Mouse (Mus musculus) heart, postnatal 14 days (tissue): ENCODE measurements around the gene Milr1. TPM values are rescaled to one million over a fixed set of nuclear protein-coding genes. Genes with fewer than 3 reads are reported as not detected.
A peak's percentile ranks its signal among the peaks of the same experiment; 100 is the strongest.
"Not testable (repeated sequence)": the region's sequence is repeated elsewhere in the genome, so short reads cannot be mapped to it uniquely, and the experiment has no call there.

Experiments used
- DNase-seq, 2 experiments: peaks; one replicate each; pipeline ENCODE4 v3.0.0; 2021 to 2022
- intact Hi-C: fragments of 180-260 bp; cut with DNase I; formaldehyde crosslinking; loops from one replicate; pipeline ENCODE4 v1.15.1; 2025
- total RNA-seq, 2 experiments: library from RNA; stranded (reverse); gene quantifications; 2 replicates each; pipeline ENCODE4 v1.2.3; 2021

Milr1 gene
- total RNA-seq, 2 experiments from 2014 or later = 1.3 to 1.4 TPM

DNA sequence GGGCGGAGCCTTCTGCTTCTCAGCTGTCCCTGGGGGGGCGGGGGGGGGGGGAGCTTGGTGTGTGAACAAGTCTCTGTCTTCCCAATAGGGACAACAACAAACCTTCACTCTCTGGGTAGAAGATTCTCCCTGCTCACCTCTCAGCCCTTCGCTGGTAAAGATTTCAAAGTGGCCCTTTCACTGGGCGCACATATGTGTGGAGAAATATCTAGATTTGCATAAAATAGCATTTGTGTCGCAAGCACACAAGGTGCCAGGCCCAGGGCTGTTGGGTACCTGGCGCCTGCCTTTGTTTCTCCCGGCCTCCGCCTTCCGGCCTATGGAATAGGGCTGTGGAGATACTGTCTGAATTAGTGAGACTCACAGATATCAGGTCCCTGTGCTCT is 11.8 kb downstream of the Milr1 start:
- intact Hi-C loops = no loop called here
- DNase-seq = no peak

DNA sequence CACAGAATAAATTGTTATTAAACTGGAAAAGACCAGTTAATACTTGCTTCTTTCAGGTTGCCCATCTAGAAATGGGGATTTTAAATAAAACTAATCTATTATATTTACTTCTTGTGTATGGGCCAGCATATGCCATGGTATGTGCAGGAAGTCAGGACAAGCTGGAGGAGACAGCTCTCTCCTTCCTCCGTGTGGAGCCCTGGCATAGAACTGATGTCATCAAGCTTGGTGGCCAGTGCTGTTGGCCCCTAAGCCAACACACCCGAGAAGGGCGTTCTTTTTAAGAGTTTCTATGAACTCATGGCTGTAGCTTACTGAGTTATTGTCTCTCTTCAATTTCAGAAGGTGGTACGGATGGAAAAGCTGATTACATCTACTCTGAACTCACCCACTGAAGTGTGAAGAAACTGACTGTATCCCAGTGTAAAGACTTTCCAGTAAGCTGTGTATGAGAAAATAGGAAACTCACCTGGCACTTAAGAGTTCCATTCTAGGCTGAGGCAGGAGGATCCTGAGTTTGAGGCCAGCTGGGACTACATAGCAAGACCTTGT is 15.7 kb downstream of the Milr1 start:
- DNase-seq = no peak
- intact Hi-C loops = no loop called here

DNA sequence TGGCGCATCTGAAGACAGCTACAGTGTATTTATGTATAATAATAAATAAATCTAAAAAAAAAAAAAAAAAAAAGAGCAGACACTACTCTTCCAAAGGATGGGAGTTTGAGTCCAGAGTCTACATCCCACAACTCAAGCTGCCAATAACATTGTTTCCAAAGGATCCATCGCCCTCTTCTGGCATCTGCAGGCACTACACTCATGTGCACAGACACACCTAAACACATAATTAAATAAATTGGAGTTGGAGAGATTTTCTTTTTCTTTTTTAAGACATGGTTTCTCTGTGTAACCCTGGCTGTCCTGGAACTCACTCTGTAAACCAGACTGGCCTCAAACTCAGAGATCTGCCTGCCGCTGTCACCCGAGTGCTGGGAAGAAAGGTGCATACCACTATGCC is 16.5 kb downstream of the Milr1 start:
- intact Hi-C loops = no loop called here
- DNase-seq = no peak

DNA sequence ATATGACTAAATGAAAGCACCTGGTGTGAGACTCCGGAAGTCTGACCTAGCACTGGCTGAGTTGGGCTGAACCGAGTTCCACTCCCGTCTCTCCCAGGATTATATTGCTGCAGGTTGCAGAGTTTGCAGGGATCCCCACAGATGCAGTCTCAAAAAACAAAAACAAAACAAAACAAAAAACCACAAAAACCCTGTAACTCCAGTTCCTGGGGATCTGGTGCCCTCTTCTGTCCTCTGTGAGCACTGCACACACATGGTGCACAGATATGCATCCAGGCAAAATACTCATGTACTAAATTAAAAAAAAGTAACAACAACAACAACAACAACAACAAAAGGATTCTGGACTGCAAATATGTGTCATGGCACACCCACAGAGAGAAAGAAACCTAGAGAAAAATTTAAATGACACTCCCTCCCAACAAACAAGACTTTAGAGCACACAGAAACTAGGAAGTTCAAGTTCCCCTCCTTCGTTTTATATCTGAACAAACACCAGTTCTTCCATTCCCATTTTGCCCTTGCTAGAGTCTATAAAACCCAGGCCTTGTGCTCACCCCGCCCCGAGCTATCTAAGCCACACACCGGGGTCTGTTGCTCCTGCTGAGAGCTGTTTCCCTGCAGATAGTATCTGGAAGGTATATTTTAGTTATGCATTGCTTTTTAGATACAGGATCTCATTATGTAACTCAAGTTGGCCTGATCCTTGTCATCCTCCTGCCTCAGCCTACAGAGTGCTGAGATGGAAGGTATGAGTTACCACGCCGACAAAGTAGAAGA is 19.4 kb downstream of the Milr1 start:
- no peak for DNase-seq
- intact Hi-C loops = no loop called here

DNA sequence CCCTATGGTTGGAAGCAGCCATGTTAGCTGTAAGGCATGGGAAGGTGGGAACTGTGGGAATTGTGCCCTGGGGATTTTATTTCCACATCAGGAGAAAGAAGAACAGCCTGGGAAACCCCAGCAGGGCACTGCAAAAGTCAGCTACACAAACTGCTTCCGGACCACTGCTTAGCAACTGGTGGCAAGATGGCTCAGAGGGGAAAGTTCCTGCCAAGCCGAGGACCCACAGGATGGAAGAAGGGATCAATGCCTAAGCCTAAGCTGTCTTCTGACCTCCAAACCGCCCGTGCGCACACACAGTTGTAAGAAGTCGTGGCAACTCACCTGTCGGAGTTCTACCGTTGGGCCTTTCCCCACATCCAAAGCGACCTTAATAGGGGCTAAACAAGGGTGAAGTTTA is 22.0 kb downstream of the Milr1 start:
- intact Hi-C loops = no loop called here

DNA sequence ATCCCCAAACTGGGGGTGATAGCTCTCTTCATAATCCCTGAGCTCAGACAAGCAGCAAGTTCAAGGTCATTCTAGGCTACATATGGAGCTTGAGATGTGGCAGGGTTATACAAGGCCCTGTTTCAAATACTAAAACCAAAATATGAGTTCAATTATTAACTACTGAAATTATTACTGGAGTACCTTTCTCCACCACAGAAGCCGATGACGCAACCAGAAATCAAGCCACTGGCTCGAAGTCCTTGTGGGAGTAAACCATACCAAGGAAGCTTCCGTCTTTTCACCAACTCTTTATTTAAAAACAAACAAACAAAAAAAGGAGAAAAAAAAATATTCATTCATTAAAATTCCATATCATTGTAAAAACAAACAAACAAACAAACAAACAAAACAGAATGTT is 25.9 kb downstream of the Milr1 start:
- intact Hi-C loops = no loop called here
- DNase-seq = no peak

More for the DNA sequence above, 22.0 kb downstream of the Milr1 start:
- DNase-seq = no peak

DNA sequence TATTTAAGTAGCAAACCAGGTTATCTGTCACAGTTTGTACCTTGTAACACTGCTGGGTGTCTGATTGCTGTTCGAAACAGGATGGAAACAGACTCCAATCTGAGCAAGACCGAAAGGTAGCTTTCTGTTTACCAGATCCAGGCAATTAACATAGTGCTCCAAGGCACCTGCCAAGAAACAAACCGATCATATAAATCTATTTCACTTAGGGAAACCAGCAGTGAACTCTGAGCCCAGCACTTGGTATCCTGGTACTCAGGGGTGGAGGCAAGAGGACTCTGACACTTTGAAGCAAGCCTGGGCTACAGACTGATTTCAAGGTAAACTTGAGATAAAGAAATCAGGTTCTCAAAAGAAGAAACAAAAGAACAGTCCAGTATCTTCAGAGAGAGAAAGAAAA is 26.4 kb downstream of the Milr1 start:
- intact Hi-C loops = no loop called here

DNA sequence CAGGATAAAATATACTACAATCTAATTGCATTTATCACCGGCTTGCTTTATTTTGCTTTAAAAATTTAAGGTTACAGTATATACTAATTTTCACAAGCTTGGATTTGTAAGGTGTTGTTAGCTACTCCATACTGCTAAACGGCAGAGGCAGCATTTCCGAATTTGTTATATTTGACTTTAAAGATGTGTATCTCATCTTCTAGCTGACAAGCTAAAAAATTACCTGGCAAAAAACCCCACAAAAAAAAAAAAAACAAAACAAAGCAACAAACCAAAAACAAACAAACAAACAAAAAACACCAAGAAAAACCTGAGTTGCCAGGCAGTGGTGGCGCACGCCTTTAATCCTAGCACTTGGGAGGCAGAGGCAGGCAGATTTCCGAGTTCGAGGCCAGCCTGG is 27.1 kb downstream of the Milr1 start:
- intact Hi-C loops = no loop called here

More for the DNA sequence above, 26.4 kb downstream of the Milr1 start:
- DNase-seq = no peak

DNA sequence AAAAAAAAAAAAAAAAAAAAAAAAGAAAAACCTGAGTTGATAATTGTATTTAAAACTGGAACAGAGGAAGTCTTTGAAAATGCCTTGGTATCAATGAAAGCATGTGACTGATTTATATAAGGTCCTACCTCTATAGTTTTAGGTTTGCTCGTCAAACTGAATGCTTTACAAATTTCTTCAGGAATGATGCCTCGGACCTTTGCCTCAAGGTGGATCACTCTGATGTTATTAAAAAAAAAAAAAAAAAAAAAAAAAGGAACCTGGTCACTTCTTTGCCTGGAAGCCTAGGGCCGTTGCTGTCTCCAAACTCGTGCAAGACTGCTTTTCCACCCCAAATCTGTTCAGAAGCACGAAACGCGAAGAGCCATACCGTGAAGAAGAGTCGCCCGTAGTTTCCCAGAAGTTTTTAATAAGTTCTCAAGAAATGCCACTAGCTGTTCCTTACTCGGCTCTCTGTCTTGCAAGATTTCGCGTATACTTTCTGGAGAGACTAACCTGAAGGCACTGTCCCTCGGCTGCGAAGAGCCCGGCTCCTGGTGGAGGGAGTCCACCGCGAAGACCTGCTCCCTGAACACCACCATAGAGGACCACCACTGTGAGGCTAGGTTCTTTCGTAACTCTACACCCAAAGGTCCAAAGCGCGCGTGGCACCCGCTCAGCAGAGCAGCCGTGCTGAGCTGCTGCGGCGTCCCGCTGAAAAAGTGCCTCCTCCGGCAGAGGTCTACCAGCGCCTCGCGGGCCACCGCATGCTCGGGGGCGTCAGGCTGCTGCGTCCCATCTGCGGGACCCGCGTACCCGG is 27.8 kb downstream of the Milr1 start:
- intact Hi-C loops = no loop called here
- DNase-seq = no peak

More for the DNA sequence above, 27.1 kb downstream of the Milr1 start:
- no peak for DNase-seq

DNA sequence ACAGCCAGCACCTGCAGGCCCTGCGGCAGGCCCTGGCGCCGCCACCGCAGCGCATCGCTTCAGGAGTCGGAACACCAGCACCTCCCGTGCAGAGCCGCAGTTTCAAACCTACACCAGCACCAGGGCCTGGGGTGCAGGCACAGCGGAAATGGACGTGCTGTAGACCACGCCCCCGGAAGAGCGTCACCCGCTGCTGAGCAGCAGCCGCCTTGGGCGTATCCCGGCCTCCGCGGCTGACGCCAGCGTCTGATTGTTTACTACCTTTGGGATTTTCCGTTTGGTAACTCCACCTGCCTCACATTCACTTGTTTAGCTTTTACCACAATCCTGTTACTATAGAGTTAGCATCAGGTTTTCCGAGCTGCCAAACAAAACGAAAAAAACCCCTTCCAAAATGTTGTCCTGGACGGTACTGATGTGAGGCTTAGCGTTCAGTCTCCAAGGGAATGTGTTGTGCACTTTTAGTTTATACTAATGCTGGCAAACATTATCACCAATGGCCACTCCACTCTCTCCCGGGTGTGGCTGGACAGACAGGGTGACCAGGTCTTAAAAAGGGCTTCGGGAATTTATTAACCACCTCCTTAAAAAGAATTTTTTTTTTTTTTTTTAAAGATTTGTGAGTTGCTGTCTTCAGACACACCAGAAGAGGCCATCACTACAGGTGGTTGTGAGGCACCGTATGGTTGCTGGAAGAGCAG is 28.5 kb downstream of the Milr1 start, which contains the start of gene Polg2:
Gene Polg2, minus strand, starts transcription at position 150 of the 701 bp plus-strand sequence.
- peak; percentile 93 for DNase-seq
- intact Hi-C loops = no loop called here

DNA sequence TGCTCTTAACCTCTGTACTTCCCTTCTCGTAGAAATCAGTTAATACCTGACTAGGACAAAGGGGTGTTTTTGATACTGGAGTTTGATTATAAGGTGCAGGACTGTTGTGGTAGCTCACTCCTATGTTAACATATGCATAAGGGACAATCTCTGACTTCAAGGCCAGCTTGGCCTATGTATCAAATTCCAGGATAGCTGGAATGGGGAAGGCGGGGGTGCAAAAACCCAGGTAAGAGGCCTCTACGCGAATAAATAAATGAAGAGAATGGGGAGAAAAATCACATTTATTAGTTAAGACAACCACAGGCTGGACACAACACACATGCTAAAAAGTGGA is 29.0 kb downstream of the Milr1 start:
- DNase-seq = no peak
- intact Hi-C loops = no loop called here

DNA sequence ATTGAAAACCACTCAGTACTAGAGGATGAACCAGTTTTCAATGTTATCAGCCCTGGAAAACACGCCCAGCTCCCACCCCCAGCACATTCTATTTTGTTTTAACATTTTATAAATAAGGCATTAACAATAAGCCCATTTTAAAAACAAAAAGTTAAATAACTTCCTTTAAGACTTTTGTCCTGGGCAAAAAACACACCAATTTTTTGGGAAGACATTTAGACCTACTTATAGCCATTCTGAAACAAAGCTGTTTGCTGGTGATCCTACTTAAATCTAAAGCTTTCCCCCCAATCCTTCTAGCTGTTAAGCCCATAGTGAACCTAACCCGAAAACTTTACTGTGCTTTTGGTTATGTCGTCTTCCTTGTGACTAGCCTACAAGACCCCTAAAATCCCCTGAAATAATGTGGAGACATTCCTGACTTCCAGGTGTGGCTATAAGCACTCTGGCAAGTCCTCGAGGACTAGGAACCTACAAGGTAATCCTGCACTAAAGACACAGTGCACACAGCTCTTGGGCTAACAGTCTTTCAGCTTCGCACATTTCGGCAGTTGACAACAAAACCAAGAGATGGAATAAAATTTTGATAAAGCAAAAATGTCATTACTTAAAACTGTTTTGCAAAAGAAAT is 29.7 kb downstream of the Milr1 start:
- DNase-seq = no peak
- intact Hi-C loops = no loop called here

DNA sequence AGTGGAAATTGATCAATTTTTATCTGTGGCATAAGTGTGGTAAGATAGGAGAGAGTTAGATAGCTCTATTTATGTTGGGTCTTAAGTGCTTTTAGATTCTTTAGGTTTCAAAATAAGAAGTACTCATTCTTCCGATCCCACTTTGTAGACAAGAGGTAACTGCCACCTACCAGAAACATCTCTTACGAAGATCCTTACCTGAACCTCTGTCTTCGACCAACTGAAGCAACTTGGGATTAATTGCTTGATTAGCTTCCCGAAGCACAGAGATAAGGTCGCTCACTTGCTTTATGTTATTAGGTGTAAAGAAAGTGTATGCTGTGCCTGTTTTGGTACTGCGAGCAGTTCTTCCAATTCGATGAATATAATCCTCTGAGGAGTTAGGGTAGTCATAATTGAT is 31.2 kb downstream of the Milr1 start:
- intact Hi-C loops, DNase-seq: not testable (repeated sequence)

DNA sequence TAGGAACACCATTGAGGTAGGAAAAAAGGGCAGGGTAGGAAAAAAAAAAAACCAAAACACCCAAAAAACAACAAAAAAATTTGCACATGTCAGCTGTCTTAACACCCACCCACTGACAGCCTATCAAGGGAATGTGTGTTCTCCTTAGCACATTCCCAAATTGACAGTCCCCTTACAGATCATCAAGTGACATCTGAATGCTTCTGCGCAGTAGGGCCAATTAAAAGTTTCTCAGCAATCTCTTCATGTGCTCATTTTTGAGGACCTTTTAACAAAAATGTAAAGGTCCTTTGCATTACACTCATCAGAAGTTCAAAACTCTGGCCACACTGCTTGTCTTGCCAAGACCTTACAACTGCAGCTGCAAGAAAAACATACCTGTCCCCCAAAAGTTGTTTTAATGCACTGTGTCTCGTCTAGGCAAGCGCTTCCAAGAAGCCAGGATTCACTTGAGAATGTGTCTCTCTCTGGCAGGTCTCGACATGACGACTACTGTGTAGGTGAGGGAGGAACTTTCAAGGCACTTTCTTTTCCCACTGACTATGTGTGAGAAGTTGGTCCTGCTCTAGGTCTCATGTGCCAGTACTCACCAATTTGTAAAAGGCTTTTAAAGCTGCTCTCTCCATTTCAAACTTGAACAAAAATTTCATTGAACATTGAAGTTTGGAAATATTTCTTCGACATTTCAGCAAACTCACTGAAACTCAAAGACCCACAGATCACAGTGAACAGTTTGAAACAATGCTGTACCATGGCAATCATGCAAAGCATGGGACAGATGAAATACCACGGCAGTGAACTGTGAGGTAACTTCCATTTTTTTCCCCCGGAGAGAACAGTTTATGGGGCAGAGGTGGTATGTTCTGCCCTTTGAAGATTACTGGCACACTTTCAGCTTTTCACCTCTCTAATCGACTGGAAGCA is 32.1 kb downstream of the Milr1 start:
- no peak for DNase-seq
- intact Hi-C loops = no loop called here

DNA sequence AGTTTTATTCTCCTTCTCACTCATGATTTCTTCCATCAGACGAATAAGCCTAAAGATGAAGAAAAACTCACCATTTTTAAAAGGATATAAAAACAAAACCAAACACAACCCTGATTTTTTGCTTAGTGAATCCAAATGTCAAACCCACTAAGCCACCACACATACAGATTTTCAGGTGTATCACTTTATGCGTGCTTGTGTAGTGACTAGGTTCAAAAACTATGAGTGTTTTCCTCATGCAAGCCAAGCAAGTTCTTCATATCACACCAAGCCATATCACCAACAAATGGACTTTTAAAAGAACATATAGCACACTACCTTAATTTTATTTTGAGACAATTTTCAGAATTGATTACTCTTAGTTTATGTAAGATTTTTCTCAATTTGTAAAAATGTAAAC is 33.5 kb downstream of the Milr1 start:
- intact Hi-C loops = no loop called here
- DNase-seq = no peak

DNA sequence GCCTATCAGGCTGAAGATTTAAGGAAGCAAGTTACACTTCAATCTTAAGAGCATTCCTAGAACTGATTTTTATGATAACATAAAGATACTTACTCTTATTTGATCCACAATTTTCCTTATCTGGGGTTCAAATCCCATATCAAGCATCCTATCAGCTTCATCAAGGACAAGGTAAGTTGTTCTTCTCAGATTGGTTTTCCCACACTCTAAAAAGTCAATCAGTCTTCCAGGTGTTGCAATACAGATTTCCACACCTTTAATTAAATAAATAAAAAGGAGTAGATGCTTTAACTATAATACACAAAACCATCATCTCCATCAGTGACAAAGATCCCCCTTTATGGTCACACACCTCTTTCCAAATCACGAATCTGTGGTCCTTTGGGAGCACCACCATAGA is 34.0 kb downstream of the Milr1 start:
- intact Hi-C loops = loop anchor here (5.0 kb wide), 2 partner anchors 192 to 212 kb away; partner anchors contain the start of gene Kpna2
- DNase-seq = no peak

DNA sequence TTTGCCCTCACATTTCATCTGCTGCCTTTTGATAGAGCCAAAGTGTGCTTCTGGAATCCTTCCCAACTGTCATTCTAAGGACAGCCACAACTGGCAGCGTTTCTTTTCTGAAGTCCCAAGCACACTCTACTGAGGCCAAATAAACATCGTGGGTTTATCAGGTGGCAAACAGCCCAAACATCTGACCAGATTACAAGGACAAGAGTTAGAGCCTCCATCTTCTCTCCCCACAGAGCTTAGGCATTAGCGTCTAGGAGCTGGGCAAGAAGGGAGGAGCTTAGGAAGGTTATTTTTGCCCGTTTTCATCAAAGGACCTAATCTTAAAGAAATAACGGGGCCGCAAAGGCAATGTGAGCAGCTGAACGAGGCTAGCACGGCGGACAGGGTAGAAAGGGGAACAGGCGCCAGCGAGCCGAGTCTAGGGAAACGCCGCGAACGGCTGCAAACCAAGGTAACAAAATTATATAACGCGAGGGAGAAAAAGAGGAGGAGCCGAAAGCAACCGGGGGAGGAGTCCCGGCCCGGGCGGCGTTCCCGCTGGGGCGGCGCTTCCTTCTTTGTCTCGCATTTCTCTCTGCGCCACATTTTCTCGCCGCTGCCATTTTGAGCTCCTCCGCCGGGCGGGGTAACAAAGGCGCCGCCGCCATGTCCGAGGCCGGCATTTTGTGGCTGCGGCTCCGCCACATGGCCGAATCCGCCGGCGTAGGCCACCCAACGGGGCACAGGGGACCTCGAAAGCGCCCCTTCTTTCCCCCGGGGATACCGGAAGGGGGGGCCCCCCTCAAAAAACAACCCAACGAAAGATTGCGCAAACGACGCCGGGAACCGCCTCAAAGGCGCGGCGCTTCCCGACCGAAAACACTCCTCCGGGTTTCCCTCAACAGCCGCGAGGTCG is 36.4 kb downstream of the Milr1 start:
- peak; percentile 94 for DNase-seq
- intact Hi-C loops = loop anchor here (5.0 kb wide), 2 partner anchors 190 to 210 kb away; partner anchors contain the start of gene Kpna2
